Mouse (Mus musculus) limb, embryonic 10.5 days (tissue): ENCODE data around the gene Actg2. TPM values are rescaled to one million over a fixed set of nuclear protein-coding genes. Genes with fewer than 3 reads are reported as not detected.
"Not testable (repeated sequence)": the region's sequence is repeated elsewhere in the genome, so short reads cannot be mapped to it uniquely, and the experiment has no call there.

Experiments
- DNase-seq: peaks from one replicate; pipeline ENCODE4 v3.0.0-alpha.2; 2017; ENCODE audit warnings: low spot score
- H3K27ac ChIP-seq: fragments of 300-500 bp; sonication (generic); 2 replicates; pipeline ENCODE4 v1.5.1; 2016; ENCODE audit warnings: mild to moderate bottlenecking
- H3K27me3 ChIP-seq: fragments of 300-500 bp; sonication (generic); 2 replicates; pipeline ENCODE4 v1.6.1; 2016; ENCODE audit warnings: low read depth, mild to moderate bottlenecking; ENCODE audit not compliant: poor library complexity, severe bottlenecking
- H3K36me3 ChIP-seq: fragments of 300-500 bp; sonication (generic); 2 replicates; pipeline ENCODE4 v1.6.1; 2016; ENCODE audit warnings: mild to moderate bottlenecking, moderate library complexity
- H3K4me1 ChIP-seq: fragments of 300-500 bp; sonication (generic); 2 replicates; pipeline ENCODE4 v1.6.1; 2016
- H3K4me3 ChIP-seq: fragments of 300-500 bp; sonication (generic); 2 replicates; pipeline ENCODE4 v1.5.1; 2016; ENCODE audit warnings: mild to moderate bottlenecking, moderate library complexity
- H3K9me3 ChIP-seq: fragments of 300-500 bp; sonication (generic); replicated peaks from 2 replicates; pipeline ENCODE4 v1.6.1; 2016; ENCODE audit warnings: mild to moderate bottlenecking
- WGBS: fragments of 180-500 bp; shearing (Covaris S2); methylation state at CpG from one replicate; pipeline ENCODE4 v1.1.7; 2016; 5-methylcytosine and 5-hydroxymethylcytosine counted together
- polyA plus RNA-seq: library from polyadenylated mRNA; unstranded; fragments of >200 nt; fragmentation: Nextera tagmentation; extraction: Ambion mirVana; gene quantifications from 2 replicates; pipeline ENCODE4 v1.2.1, GENCODE M21; 2016

The Actg2 gene
- polyA plus RNA-seq, result 0.43 and 1.3 TPM in 2 replicates

DNA sequence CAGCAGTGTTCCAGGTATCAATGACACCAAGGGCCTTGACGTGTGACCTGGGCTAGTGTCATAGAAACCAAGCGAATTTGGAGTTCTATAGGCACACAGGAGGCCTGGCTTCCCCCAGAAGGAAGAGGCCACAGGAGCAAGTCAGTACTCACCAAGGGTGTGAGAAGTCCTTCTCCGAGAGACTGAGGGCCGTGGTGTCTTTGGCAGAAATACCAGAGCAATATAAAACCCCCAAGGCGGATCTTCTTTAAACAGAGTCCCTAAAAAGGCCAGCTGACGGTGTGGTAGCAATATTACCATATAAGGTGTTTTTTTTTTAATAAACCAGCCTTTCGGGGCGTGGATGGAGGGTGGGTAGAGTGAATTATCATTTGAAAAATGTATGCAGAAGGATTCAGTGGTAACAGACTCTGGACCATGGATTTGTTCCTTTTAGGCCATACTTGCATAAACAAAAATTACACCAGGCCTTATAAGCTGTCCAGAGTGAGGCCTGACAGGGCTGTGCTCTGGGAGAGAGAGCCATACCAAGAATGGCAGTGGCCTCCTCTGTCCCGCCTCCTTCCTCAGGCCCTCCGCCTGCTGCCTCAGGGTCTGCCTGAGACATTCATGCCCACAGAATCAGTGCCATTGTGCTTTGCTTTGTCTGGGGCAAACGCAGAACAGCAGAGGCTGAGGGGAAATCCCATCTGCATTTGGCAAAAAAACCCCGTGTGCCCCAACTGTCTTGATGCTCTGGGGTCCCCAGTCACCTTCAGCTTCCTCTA lies at the start of gene Actg2:
Gene Actg2 (minus strand): TSS at position 238 of the 767 bp plus-strand sequence.
- H3K4me3 ChIP-seq, result no peak within 1 kb of the TSS
- peak within 1 kb of the TSS; percentile 46; the same call in 1 of the 2 replicates for H3K27ac ChIP-seq
- H3K4me1 ChIP-seq, result peaks cover 8% of the 10 kb centered on the region

DNA sequence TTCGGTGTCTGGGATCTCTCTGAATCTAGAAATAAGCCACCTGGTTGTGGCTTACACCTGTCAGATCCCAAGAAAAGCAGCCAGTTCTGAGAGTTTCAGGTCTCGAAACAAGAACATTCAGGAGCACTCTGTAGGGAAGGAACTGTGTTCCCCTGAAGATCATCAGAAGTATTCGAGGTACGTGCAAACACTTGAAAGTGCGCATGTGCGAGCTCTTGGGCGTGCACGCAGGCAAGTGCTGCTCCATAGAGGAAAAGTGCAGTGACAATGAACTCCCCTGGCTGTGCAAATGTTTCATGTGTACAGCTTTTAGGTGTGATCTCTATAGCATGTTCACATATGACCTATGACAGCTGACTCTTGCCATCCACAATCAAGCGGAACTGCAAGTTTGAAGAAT lies 49.3 kb upstream of the Actg2 start:
- not testable (repeated sequence) for H3K4me1 ChIP-seq, DNase-seq
- WGBS, result 93% methylated on average over 9 of the region's 9 CpGs

More for the DNA sequence above, at the start of gene Actg2:
- 69% methylated on average over 12 of the region's 12 CpGs for WGBS
- H3K36me3 ChIP-seq, result no peaks in the 10 kb centered on the region
- H3K27me3 ChIP-seq, result no peaks in the 10 kb centered on the region
- H3K9me3 ChIP-seq, result no peaks in the 10 kb centered on the region
- DNase-seq, result no peak

DNA sequence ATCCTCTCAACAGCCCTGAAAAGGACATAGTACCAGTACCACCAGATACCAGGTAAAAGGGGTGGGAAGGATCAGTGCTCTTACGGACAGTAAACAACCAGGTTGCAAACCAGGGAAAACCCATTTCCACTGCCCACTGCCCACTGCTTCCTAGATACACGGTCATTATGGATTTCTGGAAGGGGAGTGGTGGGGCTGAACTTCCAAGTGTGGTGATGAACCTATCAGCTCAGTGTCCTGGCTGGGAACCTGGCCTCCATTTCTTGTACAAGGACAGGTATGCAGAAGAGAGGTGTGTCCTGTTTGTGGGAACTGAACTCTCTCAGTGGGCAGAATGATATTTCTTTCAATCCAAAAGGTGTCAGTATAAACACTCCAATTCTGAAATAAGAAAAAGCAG lies 47.5 kb upstream of the Actg2 start:
- 70% methylated on average over 2 of the region's 2 CpGs for WGBS
- Histone ChIP-seq H3K4me1 (0 out of 2 replicates have a peak, but pooled peaks cover 5% of the 10 kb centered on the region), H3K9me3 (no peaks in the 10 kb centered on the region), H3K27ac (no peak overlapping the region), H3K36me3 (no peaks in the 10 kb centered on the region), H3K4me3 (no peak overlapping the region), H3K27me3 (peaks cover 29% of the 10 kb centered on the region)
- DNase-seq, result no peak

More for the DNA sequence above, 49.3 kb upstream of the Actg2 start:
- H3K36me3 ChIP-seq, H3K27ac ChIP-seq, H3K9me3 ChIP-seq, H3K4me3 ChIP-seq: not testable (repeated sequence)
- peaks cover 27% of the 10 kb centered on the region for H3K27me3 ChIP-seq

DNA sequence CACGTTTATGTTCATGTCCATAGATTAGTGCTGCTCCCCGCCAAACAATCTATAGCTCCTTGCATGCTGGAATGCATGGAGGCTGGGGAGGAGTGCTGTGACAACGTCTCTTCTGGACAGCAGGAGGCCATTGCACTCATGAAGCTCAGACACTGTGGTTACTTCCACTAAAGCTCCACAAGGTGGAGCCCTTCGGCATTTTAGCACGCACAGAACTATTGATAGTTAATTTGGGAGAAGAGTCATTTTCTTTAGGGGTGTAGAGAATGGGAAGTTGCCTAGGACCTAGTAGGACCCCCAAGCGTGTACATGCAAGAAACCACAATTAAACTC lies 46.8 kb upstream of the Actg2 start:
- Histone ChIP-seq H3K27me3 (peaks cover 29% of the 10 kb centered on the region), H3K4me3 (no peak overlapping the region), H3K9me3 (no peaks in the 10 kb centered on the region), H3K36me3 (no peaks in the 10 kb centered on the region), H3K4me1 (0 out of 2 replicates have a peak, but pooled peaks cover 5% of the 10 kb centered on the region), H3K27ac (no peak overlapping the region)
- peak; percentile 56 for DNase-seq
- WGBS, result 1% methylated on average over 6 of the region's 6 CpGs

DNA sequence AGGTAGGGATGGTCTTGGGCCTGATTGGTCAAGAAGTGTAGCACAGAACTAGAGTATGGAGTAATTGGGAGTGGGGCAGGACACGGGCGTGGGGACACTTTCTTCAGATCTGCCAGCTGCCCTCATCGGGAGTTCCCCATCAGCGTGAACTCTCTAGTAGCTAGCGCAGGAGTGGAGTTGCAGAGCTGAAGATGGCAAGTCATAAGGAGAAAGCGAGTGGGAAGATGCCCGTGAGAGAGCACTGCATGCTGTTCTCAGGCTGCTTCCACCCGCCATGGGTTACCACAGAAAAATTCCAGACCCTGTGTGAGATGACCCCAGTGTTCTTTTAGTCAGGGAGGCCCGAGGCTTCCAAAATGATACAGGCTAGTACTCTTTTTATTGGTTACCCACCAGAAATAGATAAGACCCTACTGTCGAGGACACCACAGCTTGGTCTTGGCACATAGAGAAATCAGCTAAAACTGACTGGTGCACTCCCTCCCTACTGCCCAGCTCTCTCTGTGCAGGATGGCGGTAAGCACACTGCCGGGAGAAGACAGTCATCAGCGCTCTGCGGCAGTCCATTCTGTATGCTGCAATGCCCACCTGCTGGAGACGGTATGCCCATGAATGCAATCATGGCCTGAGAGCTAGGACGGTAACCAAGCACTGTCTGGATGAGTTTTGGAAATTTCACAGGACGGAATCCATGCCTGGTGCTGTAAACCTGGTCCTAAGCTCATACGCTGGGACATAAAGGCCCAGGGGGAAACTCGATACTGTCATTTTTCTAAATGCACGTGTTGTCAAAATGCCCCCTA lies 46.3 kb upstream of the Actg2 start:
- WGBS, result 43% methylated on average over 20 of the region's 20 CpGs
- H3K4me3 ChIP-seq, result no peak overlapping the region
- no peaks in the 10 kb centered on the region for H3K36me3 ChIP-seq
- no peaks in the 10 kb centered on the region for H3K9me3 ChIP-seq
- no peak overlapping the region for H3K27ac ChIP-seq
- H3K4me1 ChIP-seq, result 0 out of 2 replicates have a peak, but pooled peaks cover 5% of the 10 kb centered on the region
- peaks cover 29% of the 10 kb centered on the region for H3K27me3 ChIP-seq
- DNase-seq, result no peak

DNA sequence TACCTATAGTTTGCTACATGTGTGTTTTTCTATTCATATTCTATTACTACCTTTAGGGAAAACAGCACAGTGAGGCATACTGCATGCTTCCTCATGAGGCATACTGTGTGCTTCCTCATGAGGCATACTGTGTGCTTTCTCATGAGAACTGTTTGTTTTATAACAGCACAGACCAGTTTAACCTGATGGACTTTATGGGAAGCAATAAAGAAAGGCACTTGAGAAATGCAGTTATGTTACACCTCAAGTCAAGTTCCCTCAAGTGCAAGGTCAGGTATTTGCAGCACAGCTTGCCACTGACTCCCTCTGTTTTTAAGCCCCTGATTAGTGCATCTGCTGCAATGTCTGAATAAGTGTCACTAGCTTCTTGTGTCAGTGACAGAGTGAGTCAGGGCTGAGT lies 41.5 kb upstream of the Actg2 start:
- Histone ChIP-seq H3K4me3 (no peak overlapping the region), H3K27me3 (peaks cover 25% of the 10 kb centered on the region), H3K36me3 (no peaks in the 10 kb centered on the region), H3K9me3 (no peaks in the 10 kb centered on the region), H3K4me1 (peaks cover 7% of the 10 kb centered on the region), H3K27ac (no peak overlapping the region)
- no peak for DNase-seq

DNA sequence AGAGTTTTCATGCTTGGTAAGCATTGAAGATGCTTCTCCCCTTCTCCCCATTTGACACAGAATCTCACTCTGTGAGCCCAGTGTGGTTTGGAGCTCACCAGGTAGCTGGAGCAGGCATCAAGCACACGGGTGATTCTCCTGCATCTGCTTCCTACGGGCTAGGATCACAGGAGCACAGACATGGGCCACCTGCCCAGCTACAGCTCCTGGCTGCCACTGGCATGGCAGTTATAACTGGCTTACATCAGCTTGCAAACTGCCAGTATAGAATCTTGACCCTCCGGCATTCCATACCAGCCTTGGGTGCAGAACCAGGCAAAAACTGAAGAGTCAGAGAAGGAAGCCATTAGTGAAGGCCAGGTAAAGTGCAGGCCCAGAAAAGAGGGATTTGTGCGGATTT lies 39.5 kb upstream of the Actg2 start:
- no peak overlapping the region for H3K27ac ChIP-seq
- H3K36me3 ChIP-seq, result no peaks in the 10 kb centered on the region
- WGBS, result 83% methylated on average over 4 of the region's 4 CpGs
- H3K27me3 ChIP-seq, result 0 out of 2 replicates have a peak, but pooled peaks cover 10% of the 10 kb centered on the region
- H3K4me1 ChIP-seq, result peaks cover 15% of the 10 kb centered on the region
- H3K9me3 ChIP-seq, result no peaks in the 10 kb centered on the region
- no peak for DNase-seq
- H3K4me3 ChIP-seq, result no peak overlapping the region

DNA sequence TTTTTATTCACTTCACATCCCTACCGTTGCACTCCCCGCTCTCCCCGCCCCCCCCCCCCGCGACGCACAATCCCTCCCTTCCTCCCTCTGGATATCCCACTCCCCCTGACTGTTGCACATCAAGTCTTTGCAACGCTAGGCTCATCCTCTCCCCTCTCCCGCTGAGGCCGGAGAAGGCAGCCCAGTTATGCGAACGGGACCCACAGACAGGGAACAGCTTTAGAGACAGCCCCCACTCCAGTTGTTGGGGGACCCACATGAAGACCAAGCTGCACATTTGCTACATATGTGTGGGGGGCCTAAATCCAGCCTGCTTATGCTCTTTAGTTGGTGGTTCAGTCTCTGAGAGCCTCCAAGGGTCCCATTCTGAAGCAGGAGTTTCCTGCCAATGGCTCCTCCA lies 36.6 kb upstream of the Actg2 start, which contains the start of gene Stambp:
Gene Stambp (minus strand): TSS at position 59 of the 400 bp plus-strand sequence.
- H3K36me3 ChIP-seq, result peaks cover 4% of the 10 kb centered on the region; the same call in 1 of the 2 replicates
- no peaks in the 10 kb centered on the region for H3K9me3 ChIP-seq
- peak within 1 kb of the TSS; percentile 76 for H3K27ac ChIP-seq
- under 1% methylated on average over 10 of the region's 11 CpGs for WGBS
- H3K4me3 ChIP-seq, result peak within 1 kb of the TSS; percentile 71
- peaks cover 15% of the 10 kb centered on the region for H3K4me1 ChIP-seq
- DNase-seq, result no peak
- 0 out of 2 replicates have a peak, but pooled peaks cover 7% of the 10 kb centered on the region for H3K27me3 ChIP-seq

DNA sequence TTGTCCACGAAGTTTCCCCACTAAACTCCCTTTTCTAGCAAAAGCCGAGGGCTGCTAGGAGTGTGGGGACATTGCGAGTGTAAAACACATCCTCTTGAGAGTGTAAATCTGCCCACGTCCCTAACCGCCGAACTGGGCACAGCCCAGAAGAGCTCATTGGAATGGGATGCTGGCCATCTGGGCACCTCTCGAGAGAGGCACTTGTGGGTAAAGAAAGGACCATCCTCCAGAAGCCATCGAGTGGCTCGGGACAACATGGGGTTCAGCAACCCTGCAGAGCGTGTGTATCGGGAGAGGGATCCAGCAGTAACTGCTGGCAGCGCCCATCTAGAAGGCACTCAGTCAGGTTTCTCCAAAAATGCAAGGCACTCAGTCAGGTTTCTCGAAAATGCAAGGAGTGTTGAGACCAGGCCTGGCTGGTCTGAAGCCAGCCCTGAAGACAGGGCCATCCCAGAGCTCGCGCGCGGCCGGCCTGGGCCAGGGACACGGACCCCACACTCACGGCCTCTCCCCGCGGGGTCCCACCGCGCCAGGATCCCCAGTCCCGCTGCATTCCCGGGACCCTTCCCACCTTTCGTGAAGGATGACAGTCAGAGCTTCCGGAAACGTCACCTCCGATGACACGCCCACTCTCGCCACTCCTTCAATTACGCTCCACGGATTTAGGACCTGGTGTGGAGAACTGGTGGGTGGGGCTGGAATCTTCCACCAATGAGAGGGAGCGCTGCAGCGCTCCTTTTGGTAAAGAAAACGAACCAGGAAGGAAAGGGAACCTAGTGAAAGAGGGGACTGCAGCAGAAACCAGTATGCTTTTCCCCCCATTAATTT lies 36.0 kb upstream of the Actg2 start:
- Histone ChIP-seq H3K36me3 (peaks cover 4% of the 10 kb centered on the region; the same call in 1 of the 2 replicates), H3K27me3 (0 out of 2 replicates have a peak, but pooled peaks cover 7% of the 10 kb centered on the region), H3K4me3 (peak overlapping the region; percentile 71), H3K9me3 (no peaks in the 10 kb centered on the region), H3K27ac (peak overlapping the region; percentile 76), H3K4me1 (peaks cover 15% of the 10 kb centered on the region)
- 6% methylated on average over 37 of the region's 37 CpGs for WGBS
- DNase-seq, result peak; percentile 88

DNA sequence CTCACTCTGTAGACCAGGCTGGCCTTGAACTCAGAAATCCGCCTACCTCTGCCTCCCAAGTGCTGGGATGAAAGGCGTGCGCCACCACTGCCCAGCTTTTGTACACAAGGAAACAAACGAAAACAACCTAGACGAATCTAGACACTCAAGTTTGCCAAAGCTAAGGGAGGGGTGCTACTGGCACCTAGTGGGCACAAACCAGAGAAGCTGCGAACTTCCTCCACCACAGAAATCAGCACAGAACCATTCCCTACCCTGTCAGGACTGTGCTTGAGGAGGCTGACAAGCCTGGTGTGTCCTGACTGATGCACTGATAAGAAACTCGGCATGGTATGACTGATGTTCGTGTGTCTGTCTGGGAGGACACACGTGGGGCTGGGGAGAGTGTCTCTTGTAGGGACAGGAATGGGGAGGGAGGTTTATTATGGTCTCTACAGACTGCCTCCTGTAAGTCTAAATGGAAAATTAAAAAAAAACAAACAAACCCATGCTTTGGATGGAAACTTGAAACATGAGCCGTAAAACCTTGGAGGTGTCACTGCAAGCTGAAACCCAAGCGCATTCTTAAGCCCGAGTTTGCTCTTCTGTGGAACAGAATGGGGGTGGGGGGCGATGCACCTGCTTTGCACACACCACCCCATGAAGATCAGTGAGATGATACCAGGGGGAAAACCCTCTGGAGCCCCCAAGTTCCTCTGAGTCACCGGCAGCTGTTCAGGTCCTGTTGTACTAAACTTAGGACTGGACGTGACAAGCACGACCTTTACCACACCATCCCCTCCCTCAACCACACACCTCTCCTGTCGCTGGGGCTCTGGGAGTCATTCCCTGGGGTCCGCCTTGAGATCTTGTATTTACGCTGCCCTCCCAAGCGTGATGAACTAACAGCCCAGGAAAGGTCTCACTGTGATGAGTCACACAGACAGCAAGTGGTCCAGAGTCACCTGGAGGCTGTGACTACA lies 33.1 kb upstream of the Actg2 start:
- Histone ChIP-seq H3K27me3 (0 out of 2 replicates have a peak, but pooled peaks cover 2% of the 10 kb centered on the region), H3K9me3 (no peaks in the 10 kb centered on the region), H3K36me3 (peaks cover 4% of the 10 kb centered on the region; the same call in 1 of the 2 replicates), H3K27ac (no peak overlapping the region), H3K4me1 (peaks cover 15% of the 10 kb centered on the region), H3K4me3 (no peak overlapping the region)
- WGBS, result 77% methylated on average over 20 of the region's 20 CpGs
- no peak for DNase-seq

DNA sequence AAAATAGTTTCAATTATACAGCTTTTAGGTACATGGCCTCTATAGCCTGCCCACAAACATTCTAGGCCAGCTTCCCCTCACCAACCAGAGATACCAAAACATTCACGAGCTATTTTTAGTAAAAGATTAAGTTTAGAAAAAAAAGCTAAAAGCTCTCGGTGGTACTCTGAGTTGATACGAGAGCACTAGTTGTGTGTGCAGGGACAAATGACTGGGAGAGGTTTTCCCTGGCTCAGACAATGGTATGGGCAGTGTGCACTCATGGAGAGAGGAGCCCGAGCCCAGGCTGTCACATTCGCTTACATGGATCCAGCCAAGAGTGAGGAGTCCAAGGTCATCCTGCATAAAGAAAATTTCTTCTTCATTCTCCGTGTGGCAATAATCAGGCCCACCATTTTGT lies 19.9 kb upstream of the Actg2 start:
- DNase-seq, result no peak
- WGBS, result 89% methylated on average over 6 of the region's 6 CpGs

More for the DNA sequence above, 19.9 kb upstream of the Actg2 start:
- no peaks in the 10 kb centered on the region for H3K27me3 ChIP-seq
- H3K36me3 ChIP-seq, result peaks cover 24% of the 10 kb centered on the region
- no peaks in the 10 kb centered on the region for H3K9me3 ChIP-seq
- no peak overlapping the region for H3K4me3 ChIP-seq
- H3K4me1 ChIP-seq, result no peaks in the 10 kb centered on the region
- no peak overlapping the region for H3K27ac ChIP-seq
